In the genomic region with DNA sequence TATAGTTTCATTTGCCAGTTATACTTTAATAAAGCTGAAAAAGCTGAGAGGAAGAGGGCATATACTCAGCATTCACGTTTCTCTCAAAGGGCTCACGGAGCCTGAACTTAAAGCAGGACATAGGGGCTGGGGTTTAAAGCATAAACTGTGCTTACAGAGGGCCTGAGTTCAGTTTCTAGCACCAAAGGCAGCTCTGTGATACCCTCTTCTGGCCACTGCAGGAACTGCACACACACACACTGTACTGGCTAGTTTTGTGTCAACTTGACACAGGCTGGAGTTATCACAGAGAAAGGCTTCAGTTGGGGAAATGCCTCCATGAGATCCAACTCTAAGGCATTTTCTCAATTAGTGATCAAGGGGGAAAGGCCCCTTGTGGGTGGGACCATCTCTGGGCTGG, we compare ENCODE assay signal across 7 mouse cellular contexts.
DNase-seq lines count a peak whose midpoint lies in the region; ATAC-seq and TF ChIP-seq lines count a peak whose summit lies in the region.
"Not testable (repeated sequence)": the region's sequence is repeated elsewhere in the genome, so short reads cannot be mapped to it uniquely, and the experiment has no call there.

No protein-coding gene starts in this region.

- WGBS in intestine, postnatal 0 days, result 95% methylated on average over 2 of the region's 2 CpGs
- WGBS in lung, adult 2 months, result 90% methylated on average over 2 of the region's 2 CpGs
- 83% methylated on average over 2 of the region's 2 CpGs for WGBS in small intestine, adult 2 months

- H3K36me3 ChIP-seq in E14TG2a.4 (ENCODE audit: insufficient read depth, low read length); intestine, postnatal 0 days (ENCODE audit: control insufficient read depth, insufficient read depth); small intestine, adult 2 months (ENCODE audit: control insufficient read depth, insufficient read depth, low read length): not testable (repeated sequence)

- not testable (repeated sequence) for H3K27ac ChIP-seq in cortical plate, adult 2 months (ENCODE audit: insufficient read depth, low read length); intestine, postnatal 0 days (ENCODE audit: low read depth, low read length); layer of hippocampus, adult 2 months; small intestine, adult 2 months (ENCODE audit: insufficient read depth, low read depth, low read length)

- TF ChIP-seq POLR2A in cortical plate, adult 2 months (IDR thresholded peaks at IDR 0.05; ENCODE audit: extremely low read depth, insufficient read depth, low read length); lung, adult 2 months (IDR thresholded peaks at IDR 0.05; ENCODE audit: borderline replicate concordance, extremely low read depth, low read depth, low read length); small intestine, adult 2 months (IDR thresholded peaks at IDR 0.05; ENCODE audit: low read depth, low read length): not testable (repeated sequence)

- H3K27me3 ChIP-seq in E14TG2a.4 (ENCODE audit: insufficient read depth, low read length); intestine, postnatal 0 days (replicated peaks; ENCODE audit: control insufficient read depth, insufficient read depth, low read length); small intestine, adult 2 months (ENCODE audit: control insufficient read depth, insufficient read depth, low read length): not testable (repeated sequence)

- H3K4me1 ChIP-seq in E14TG2a.4 (replicated peaks; ENCODE audit: low read depth, low read length); intestine, postnatal 0 days (replicated peaks; ENCODE audit: control insufficient read depth, insufficient read depth, low read length); lung, adult 2 months (ENCODE audit: control insufficient read depth, insufficient read depth, low read length); small intestine, adult 2 months (ENCODE audit: control insufficient read depth, insufficient read depth, insufficient read length, low read length): not testable (repeated sequence)
- peaks cover 21% of the 10 kb centered on the region for H3K4me1 ChIP-seq in cortical plate, adult 2 months (ENCODE audit: control insufficient read depth, insufficient read depth, low read length)

- not testable (repeated sequence) for H3K9ac ChIP-seq in intestine, postnatal 0 days (ENCODE audit: low read depth, low read length)

- not testable (repeated sequence) for H3K4me3 ChIP-seq in E14TG2a.4 (replicated peaks; ENCODE audit: low read length); cortical plate, adult 2 months (ENCODE audit: insufficient read depth, low read length); intestine, postnatal 0 days (ENCODE audit: low read depth, low read length); layer of hippocampus, adult 2 months; lung, adult 2 months (replicated peaks; ENCODE audit: extremely low read depth, low read depth, low read length); small intestine, adult 2 months (ENCODE audit: low read depth, low read length)

- TF ChIP-seq CTCF in E14TG2a.4 (conservative IDR thresholded peaks at IDR 0.05; ENCODE audit: low read length), result peak; percentile 56
- TF ChIP-seq CTCF in cortical plate, adult 2 months (IDR thresholded peaks at IDR 0.05; ENCODE audit: extremely low read depth, insufficient read depth, low read length), result peak; percentile 46
- peak; percentile 55 for TF ChIP-seq CTCF in intestine, postnatal 0 days (IDR thresholded peaks at IDR 0.05; ENCODE audit: low read depth)
- peak; percentile 75 for TF ChIP-seq CTCF in layer of hippocampus, adult 2 months (conservative IDR thresholded peaks at IDR 0.05)
- peak; percentile 38 for TF ChIP-seq CTCF in lung, adult 2 months (IDR thresholded peaks at IDR 0.05; ENCODE audit: insufficient read depth, low read length)
- peak; percentile 25; the same call in 1 of the 2 replicates for TF ChIP-seq CTCF in small intestine, adult 2 months (IDR thresholded peaks at IDR 0.05; ENCODE audit: extremely low read depth, insufficient read length, insufficient replicate concordance, low read depth, low read length)

- not testable (repeated sequence) for H3K9me3 ChIP-seq in E14TG2a.4 (ENCODE audit: low read length); intestine, postnatal 0 days (ENCODE audit: control insufficient read depth)

- not testable (repeated sequence) for ATAC-seq in intestine, postnatal 0 days

- not testable (repeated sequence) for H3K4me2 ChIP-seq in intestine, postnatal 0 days (replicated peaks; ENCODE audit: low read depth)

- DNase-seq in adipocyte (ENCODE audit: low spot score), result peak; percentile 11
- DNase-seq in layer of hippocampus, adult 2 months (ENCODE audit: low spot score in 2 of 2); lung, adult 2 months: not testable (repeated sequence)

Comparison
In these comparisons a context has a peak if more than half of its experiments do, and no peak if none do; other contexts are left out.
1. CTCF ChIP-seq: peak in every context shown above with its lines; median percentile 75 in layer of hippocampus, adult 2 months; 56 in E14TG2a.4; 55 in intestine, postnatal 0 days; 46 in cortical plate, adult 2 months; 38 in lung, adult 2 months; 25 in small intestine, adult 2 months.